Mouse (Mus musculus) midbrain, postnatal 0 days (tissue): ENCODE measurements around the gene Lhx6. TPM values are rescaled to one million over a fixed set of nuclear protein-coding genes. Genes with fewer than 3 reads are reported as not detected.

Experiments
- ATAC-seq: fragments of 200-750 bp; cut with Nextera tagmentation; 2 replicates; pipeline ENCODE4 v1.8.0; 2017; ENCODE audit warnings: moderate number of reproducible peaks, mild to moderate bottlenecking, moderate TSS enrichment, moderate library complexity; ENCODE audit not compliant: low FRiP score
- DNase-seq: peaks from one replicate; pipeline ENCODE4 v3.0.0-alpha.2; 2015; ENCODE audit warnings: low spot score
- H3K27ac ChIP-seq: fragments of 300-500 bp; sonication (generic); 2 replicates; pipeline ENCODE4 v1.5.1; 2014; ENCODE audit warnings: low read depth, mild to moderate bottlenecking, low read length, mixed read lengths
- H3K27me3 ChIP-seq: fragments of 300-500 bp; sonication (generic); 2 replicates; pipeline ENCODE4 v1.6.1; 2014; ENCODE audit warnings: low read length, control low read depth, mixed read lengths; ENCODE audit not compliant: insufficient read depth
- H3K36me3 ChIP-seq: fragments of 300-500 bp; sonication (generic); 2 replicates; pipeline ENCODE4 v1.6.1; 2014; ENCODE audit warnings: low read length, control low read depth, mixed read lengths; ENCODE audit not compliant: insufficient read depth
- H3K4me1 ChIP-seq: fragments of 300-500 bp; sonication (generic); 2 replicates; pipeline ENCODE4 v1.6.1; 2014; ENCODE audit warnings: mild to moderate bottlenecking, control low read depth, antibody characterized with exemption, low read length, mixed read lengths; ENCODE audit not compliant: insufficient read depth
- H3K4me2 ChIP-seq: fragments of 300-500 bp; sonication (generic); 2 replicates; pipeline ENCODE4 v1.6.1; 2014; ENCODE audit warnings: low read depth, mild to moderate bottlenecking, low read length, mixed read lengths; ENCODE audit not compliant: poor library complexity, severe bottlenecking
- H3K4me3 ChIP-seq: fragments of 300-500 bp; sonication (generic); 2 replicates; pipeline ENCODE4 v1.5.1; 2014; ENCODE audit warnings: low read depth, mild to moderate bottlenecking, low read length, moderate library complexity
- H3K9ac ChIP-seq: fragments of 300-500 bp; sonication (generic); replicated peaks from 2 replicates; pipeline ENCODE4 v1.6.1; 2014; ENCODE audit warnings: mild to moderate bottlenecking, low read length, moderate library complexity, mixed read lengths; ENCODE audit not compliant: poor library complexity, severe bottlenecking
- H3K9me3 ChIP-seq: fragments of 300-500 bp; sonication (generic); 2 replicates; pipeline ENCODE4 v1.6.1; 2016; ENCODE audit warnings: low read length, control low read depth
- CTCF ChIP-seq: IDR thresholded peaks from 2 replicates; pipeline ENCODE4 v1.5.1; 2016; ENCODE audit warnings: antibody characterized with exemption, mild to moderate bottlenecking
- WGBS: fragments of 180-500 bp; shearing (Covaris S2); extraction: QIAGEN DNeasy Blood & Tissue Kit; methylation state at CpG from one replicate; pipeline ENCODE4 v1.1.7; 2014; 5-methylcytosine and 5-hydroxymethylcytosine counted together
- polyA plus RNA-seq: library from polyadenylated mRNA; unstranded; fragments of >200 nt; fragmentation: Nextera tagmentation; extraction: Ambion mirVana; gene quantifications from 2 replicates; pipeline ENCODE4 v1.2.1, GENCODE M21; 2015
- total RNA-seq: library from RNA; depleted of rRNA; stranded (reverse); fragments of >200 nt; gene quantifications from 2 replicates; pipeline ENCODE4 v1.2.3, GENCODE M21; 2014; rRNA removed

Lhx6 gene
- total and polyA plus RNA-seq, 2 experiments from 2014 or later: 0.60 to 2.5 TPM

- no peaks in the 10 kb centered on the region for H3K4me1 ChIP-seq
- no peak overlapping the region for H3K4me2 ChIP-seq
- no peak overlapping the region for H3K4me3 ChIP-seq
- DNase-seq: no peak
- ATAC-seq: no peak
- TF ChIP-seq CTCF: no peak
- H3K27ac ChIP-seq: no peak overlapping the region
- H3K9me3 ChIP-seq: no peaks in the 10 kb centered on the region
- no peaks in the 10 kb centered on the region for H3K27me3 ChIP-seq
- peaks cover 54% of the 10 kb centered on the region for H3K36me3 ChIP-seq
- no peak overlapping the region for H3K9ac ChIP-seq
- WGBS: 90% methylated on average over 7 of the region's 7 CpGs
Measured at GRCm38 (mm10) chr2:36039297-36039985, 65.8 kb downstream of the Lhx6 start.

GRCm38 (mm10) chr2:36035413-36036081 lies 69.7 kb downstream of the Lhx6 start:
- Histone ChIP-seq H3K36me3 (peaks cover 42% of the 10 kb centered on the region), H3K9ac (no peak overlapping the region), H3K4me1 (no peaks in the 10 kb centered on the region), H3K9me3 (no peaks in the 10 kb centered on the region), H3K27ac (no peak overlapping the region), H3K4me3 (no peak overlapping the region), H3K27me3 (no peaks in the 10 kb centered on the region), H3K4me2 (no peak overlapping the region)
- no peak for TF ChIP-seq CTCF
- ATAC-seq (no peak), DNase-seq (no peak)
- WGBS: 82% methylated on average over 11 of the region's 11 CpGs

GRCm38 (mm10) chr2:36034898-36035297 lies 70.3 kb downstream of the Lhx6 start:
- WGBS: 93% methylated on average over 7 of the region's 7 CpGs
- TF ChIP-seq CTCF: no peak
- ATAC-seq (no peak), DNase-seq (no peak)
- Histone ChIP-seq H3K27me3 (no peaks in the 10 kb centered on the region), H3K9ac (no peak overlapping the region), H3K4me1 (no peaks in the 10 kb centered on the region), H3K4me2 (no peak overlapping the region), H3K36me3 (peaks cover 42% of the 10 kb centered on the region), H3K4me3 (no peak overlapping the region), H3K9me3 (no peaks in the 10 kb centered on the region), H3K27ac (no peak overlapping the region)

GRCm38 (mm10) chr2:36033966-36034365 lies 71.2 kb downstream of the Lhx6 start:
- 81% methylated on average over 7 of the region's 7 CpGs for WGBS
- H3K4me2 ChIP-seq: no peak overlapping the region
- H3K27me3 ChIP-seq: no peaks in the 10 kb centered on the region
- H3K36me3 ChIP-seq: peaks cover 35% of the 10 kb centered on the region
- no peak overlapping the region for H3K9ac ChIP-seq
- DNase-seq (no peak), ATAC-seq (no peak)
- no peak for TF ChIP-seq CTCF
- H3K27ac ChIP-seq: no peak overlapping the region
- H3K4me3 ChIP-seq: no peak overlapping the region
- no peaks in the 10 kb centered on the region for H3K9me3 ChIP-seq
- H3K4me1 ChIP-seq: no peaks in the 10 kb centered on the region

GRCm38 (mm10) chr2:36032884-36033283 lies 72.3 kb downstream of the Lhx6 start:
- 86% methylated on average over 7 of the region's 7 CpGs for WGBS
- no peak overlapping the region for H3K4me3 ChIP-seq
- TF ChIP-seq CTCF: no peak
- no peak overlapping the region for H3K27ac ChIP-seq
- no peaks in the 10 kb centered on the region for H3K27me3 ChIP-seq
- H3K9ac ChIP-seq: no peak overlapping the region
- H3K4me1 ChIP-seq: no peaks in the 10 kb centered on the region
- peaks cover 26% of the 10 kb centered on the region for H3K36me3 ChIP-seq
- no peaks in the 10 kb centered on the region for H3K9me3 ChIP-seq
- DNase-seq (no peak), ATAC-seq (no peak)
- H3K4me2 ChIP-seq: no peak overlapping the region

Other genes starting within 250 kb of the Lhx6 start
- 10.7 and 15.8 TPM in 2 replicates for gene Ttll11, start 125.5 kb downstream of the Lhx6 start, total RNA-seq
- 5.3 and 7.8 TPM in 2 replicates for gene Ttll11, start 125.5 kb downstream of the Lhx6 start, polyA plus RNA-seq
- gene Ndufa8, start 56.0 kb downstream of the Lhx6 start, total RNA-seq: 87.4 and 95.2 TPM in 2 replicates
- gene Ndufa8, start 56.0 kb downstream of the Lhx6 start, polyA plus RNA-seq: 339 and 388 TPM in 2 replicates
- gene Morn5, start 56.0 kb downstream of the Lhx6 start, total RNA-seq: 1.4 and 3.8 TPM in 2 replicates
- gene Morn5, start 56.0 kb downstream of the Lhx6 start, polyA plus RNA-seq: 2.1 and 3.5 TPM in 2 replicates
- 12.2 and 13.7 TPM in 2 replicates for gene Mrrf, start 31.0 kb upstream of the Lhx6 start, total RNA-seq
- gene Mrrf, start 31.0 kb upstream of the Lhx6 start, polyA plus RNA-seq: 16.7 and 16.8 TPM in 2 replicates
- 56.6 and 59.0 TPM in 2 replicates for gene Rbm18, start 31.4 kb upstream of the Lhx6 start, total RNA-seq
- gene Rbm18, start 31.4 kb upstream of the Lhx6 start, polyA plus RNA-seq: 99.6 and 102 TPM in 2 replicates
- gene Ptgs1, start 125.0 kb upstream of the Lhx6 start, total RNA-seq: 10.5 and 11.4 TPM in 2 replicates
- gene Ptgs1, start 125.0 kb upstream of the Lhx6 start, polyA plus RNA-seq: 6.6 and 8.0 TPM in 2 replicates